Mouse (Mus musculus): ENCODE data around the gene 9530068E07Rik. TPM values are rescaled to one million over a fixed set of nuclear protein-coding genes. Genes with fewer than 3 reads are reported as not detected.

9530068E07Rik gene
- polyA plus RNA-seq, 1 experiment, result 151 TPM

GRCm38 (mm10) chr11:52364376-52364775, 31.9 kb upstream of the 9530068E07Rik start:
- Histone ChIP-seq H3K4me2 (ENCODE audit: low read depth) (peak overlapping the region; percentile 53), H3K27me3 (ENCODE audit: control insufficient read depth, insufficient read depth, insufficient read length) (no peaks in the 10 kb centered on the region), H3ac (ENCODE audit: control insufficient read depth, insufficient read length) (no peak overlapping the region), H3K4me3 (no peak overlapping the region), H3K36me3 (ENCODE audit: control insufficient read depth, insufficient read depth) (no peaks in the 10 kb centered on the region), H3K79me2 (ENCODE audit: control insufficient read depth, insufficient read depth) (peaks cover 82% of the 10 kb centered on the region)
- TF ChIP-seq REST (IDR thresholded peaks at IDR 0.05; ENCODE audit: insufficient read depth, insufficient read length) (no peak), SRF (IDR thresholded peaks at IDR 0.05; ENCODE audit: control insufficient read depth, insufficient read length, low read depth) (no peak), USF1 (IDR thresholded peaks at IDR 0.05; ENCODE audit: low read depth) (no peak), POLR2A (IDR thresholded peaks at IDR 0.05; ENCODE audit: insufficient read length, low read depth) (no peak), MYOD1 (IDR thresholded peaks at IDR 0.05; ENCODE audit: control insufficient read depth in 1 of 3, insufficient read length in 2 of 3, low read depth in 2 of 3) (no peak), TCF3 (IDR thresholded peaks at IDR 0.05; ENCODE audit: insufficient read length, low read depth) (no peak), CEBPB (IDR thresholded peaks at IDR 0.05; ENCODE audit: insufficient read depth, poor library complexity, severe bottlenecking) (no peak), E2F4 (IDR thresholded peaks at IDR 0.05; ENCODE audit: insufficient read depth) (no peak)

- peak overlapping the region; percentile 53 for H3K4me2 ChIP-seq (ENCODE audit: low read depth)
- H3ac ChIP-seq (ENCODE audit: control insufficient read depth, insufficient read length), result no peak overlapping the region
- no peaks in the 10 kb centered on the region for H3K36me3 ChIP-seq (ENCODE audit: control insufficient read depth, insufficient read depth)
- H3K4me3 ChIP-seq, result no peak overlapping the region
- TF ChIP-seq POLR2A (IDR thresholded peaks at IDR 0.05; ENCODE audit: insufficient read length, low read depth), result no peak
- peak in 1 of 3 experiments; percentile 74 for TF ChIP-seq MYOG (IDR thresholded peaks at IDR 0.05; ENCODE audit: control insufficient read depth in 1 of 3, insufficient read depth in 1 of 3, insufficient read length in 2 of 3, low read depth in 2 of 3)
- peak; percentile 11 for TF ChIP-seq TCF12 (IDR thresholded peaks at IDR 0.05; ENCODE audit: insufficient read depth, poor library complexity, severe bottlenecking)
- peak; percentile 62 to 90 (median 84) for TF ChIP-seq MYOD1 (IDR thresholded peaks at IDR 0.05; ENCODE audit: control insufficient read depth in 1 of 3, insufficient read length in 2 of 3, low read depth in 2 of 3)
- H3K27me3 ChIP-seq (ENCODE audit: control insufficient read depth, insufficient read depth, insufficient read length), result no peaks in the 10 kb centered on the region
- peaks cover 89% of the 10 kb centered on the region for H3K79me2 ChIP-seq (ENCODE audit: control insufficient read depth, insufficient read depth)
These were observed 31.1 kb upstream of the 9530068E07Rik start for GRCm38 (mm10) chr11:52365143-52365542.

DNA sequence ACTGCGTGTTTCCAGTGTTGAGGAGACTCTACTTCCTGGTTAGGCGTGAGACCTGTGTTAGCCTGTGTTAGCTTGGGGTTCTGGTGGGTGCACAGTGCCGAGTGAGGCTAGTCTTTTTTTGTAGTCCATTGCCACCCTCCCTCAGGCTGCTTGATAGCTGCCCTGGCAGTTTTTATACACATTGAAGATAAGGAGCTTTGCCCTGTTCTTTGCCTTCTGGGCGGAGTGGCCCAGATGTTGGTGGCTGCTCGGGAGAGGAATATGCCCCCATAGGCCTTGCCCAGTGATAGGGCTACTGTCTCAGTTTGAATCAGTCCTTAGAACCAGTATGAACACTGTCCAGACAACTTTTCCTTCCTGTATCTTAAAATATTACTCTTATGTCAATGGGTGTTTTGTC, 29.9 kb upstream of the 9530068E07Rik start:
- no peak overlapping the region for H3K4me3 ChIP-seq
- no peaks in the 10 kb centered on the region for H3K27me3 ChIP-seq (ENCODE audit: control insufficient read depth, insufficient read depth, insufficient read length)
- H3K79me2 ChIP-seq (ENCODE audit: control insufficient read depth, insufficient read depth), result peaks cover 99% of the 10 kb centered on the region
- no peak for TF ChIP-seq SRF (IDR thresholded peaks at IDR 0.05; ENCODE audit: control insufficient read depth, insufficient read length, low read depth)
- no peak overlapping the region for H3K4me2 ChIP-seq (ENCODE audit: low read depth)
- no peaks in the 10 kb centered on the region for H3K36me3 ChIP-seq (ENCODE audit: control insufficient read depth, insufficient read depth)
- no peak overlapping the region for H3ac ChIP-seq (ENCODE audit: control insufficient read depth, insufficient read length)

GRCm38 (mm10) chr11:52368176-52368985, 27.8 kb upstream of the 9530068E07Rik start:
- Histone ChIP-seq H3K27me3 (ENCODE audit: control insufficient read depth, insufficient read depth, insufficient read length) (no peaks in the 10 kb centered on the region), H3K4me3 (no peak overlapping the region), H3ac (ENCODE audit: control insufficient read depth, insufficient read length) (no peak overlapping the region), H3K79me2 (ENCODE audit: control insufficient read depth, insufficient read depth) (peaks cover 97% of the 10 kb centered on the region), H3K4me2 (ENCODE audit: low read depth) (no peak overlapping the region), H3K36me3 (ENCODE audit: control insufficient read depth, insufficient read depth) (no peaks in the 10 kb centered on the region)
- TF ChIP-seq MYOD1 (IDR thresholded peaks at IDR 0.05; ENCODE audit: control insufficient read depth in 1 of 3, insufficient read length in 2 of 3, low read depth in 2 of 3) (no peak), TCF12 (IDR thresholded peaks at IDR 0.05; ENCODE audit: insufficient read depth, poor library complexity, severe bottlenecking) (no peak), REST (IDR thresholded peaks at IDR 0.05; ENCODE audit: insufficient read depth, insufficient read length) (no peak), USF1 (IDR thresholded peaks at IDR 0.05; ENCODE audit: low read depth) (no peak), MAX (IDR thresholded peaks at IDR 0.05; ENCODE audit: low read depth) (no peak), CEBPB (IDR thresholded peaks at IDR 0.05; ENCODE audit: insufficient read depth, poor library complexity, severe bottlenecking) (no peak), SRF (IDR thresholded peaks at IDR 0.05; ENCODE audit: control insufficient read depth, insufficient read length, low read depth) (no peak), POLR2AphosphoS2 (IDR thresholded peaks at IDR 0.05; ENCODE audit: insufficient read length, low read depth) (no peak), POLR2A (IDR thresholded peaks at IDR 0.05; ENCODE audit: insufficient read length, low read depth) (no peak), TCF3 (IDR thresholded peaks at IDR 0.05; ENCODE audit: insufficient read length, low read depth) (no peak), E2F4 (IDR thresholded peaks at IDR 0.05; ENCODE audit: insufficient read depth) (no peak), MYOG (IDR thresholded peaks at IDR 0.05; ENCODE audit: control insufficient read depth in 1 of 3, insufficient read depth in 1 of 3, insufficient read length in 2 of 3, low read depth in 2 of 3) (no peak)

GRCm38 (mm10) chr11:52369252-52370134, 26.7 kb upstream of the 9530068E07Rik start:
- peaks cover 91% of the 10 kb centered on the region for H3K79me2 ChIP-seq (ENCODE audit: control insufficient read depth, insufficient read depth)
- TF ChIP-seq E2F4 (IDR thresholded peaks at IDR 0.05; ENCODE audit: insufficient read depth) (no peak), MYOD1 (IDR thresholded peaks at IDR 0.05; ENCODE audit: control insufficient read depth in 1 of 3, insufficient read length in 2 of 3, low read depth in 2 of 3) (peak in 2 of 3 experiments; percentile 46 to 79)
- no peak overlapping the region for H3K4me2 ChIP-seq (ENCODE audit: low read depth)
- no peaks in the 10 kb centered on the region for H3K27me3 ChIP-seq (ENCODE audit: control insufficient read depth, insufficient read depth, insufficient read length)
- no peak overlapping the region for H3ac ChIP-seq (ENCODE audit: control insufficient read depth, insufficient read length)
- no peak overlapping the region for H3K4me3 ChIP-seq
- no peaks in the 10 kb centered on the region for H3K36me3 ChIP-seq (ENCODE audit: control insufficient read depth, insufficient read depth)
